Mouse (Mus musculus) spleen, adult 2 months (tissue): Measurements from ENCODE around the gene Prm2.

Source experiments
- CTCF ChIP-seq: fragments of 200-500 bp; IDR thresholded peaks from 2 replicates; pipeline ENCODE4 v1.5.1; 2011; ENCODE audit warnings: mild to moderate bottlenecking, inconsistent platforms; ENCODE audit not compliant: insufficient read depth, insufficient read length, insufficient replicate concordance; ENCODE audit errors: extremely low read depth
- POLR2A ChIP-seq: fragments of 200-500 bp; IDR thresholded peaks from 2 replicates; pipeline ENCODE4 v1.6.1; 2011; ENCODE audit warnings: low read depth, low read length, inconsistent platforms

- no peak for TF ChIP-seq CTCF
- no peak for TF ChIP-seq POLR2A
These were observed 41.2 kb downstream of the Prm2 start for GRCm38 (mm10) chr16:10754521-10755296.
